Mouse (Mus musculus) lung, adult 2 months (tissue): ENCODE data around the gene Nup37.

Source experiments
- CTCF ChIP-seq: fragments of 200-500 bp; IDR thresholded peaks from 2 replicates; pipeline ENCODE4 v1.5.1; 2011; ENCODE audit warnings: mild to moderate bottlenecking, low read length, control low read depth; ENCODE audit not compliant: insufficient read depth
- POLR2A ChIP-seq: fragments of 200-500 bp; IDR thresholded peaks from 2 replicates; pipeline ENCODE4 v1.6.1; 2011; ENCODE audit warnings: low read depth, mild to moderate bottlenecking, control low read depth, low read length, borderline replicate concordance; ENCODE audit errors: extremely low read depth

- TF ChIP-seq CTCF: no peak
- no peak for TF ChIP-seq POLR2A
Measured at GRCm38 (mm10) chr10:88162676-88163075, 15.9 kb downstream of the Nup37 start.
